Mouse (Mus musculus) c-Kit-positive CD71-positive TER-119-negative erythroid progenitor cells, embryonic 14.5 days (primary cell): ENCODE results near the gene Relb.

Experiments used
- DNase-seq: peaks from one replicate; pipeline ENCODE4 v3.0.0-alpha.2; 2013; ENCODE audit warnings: low read depth

Relb gene

DNA sequence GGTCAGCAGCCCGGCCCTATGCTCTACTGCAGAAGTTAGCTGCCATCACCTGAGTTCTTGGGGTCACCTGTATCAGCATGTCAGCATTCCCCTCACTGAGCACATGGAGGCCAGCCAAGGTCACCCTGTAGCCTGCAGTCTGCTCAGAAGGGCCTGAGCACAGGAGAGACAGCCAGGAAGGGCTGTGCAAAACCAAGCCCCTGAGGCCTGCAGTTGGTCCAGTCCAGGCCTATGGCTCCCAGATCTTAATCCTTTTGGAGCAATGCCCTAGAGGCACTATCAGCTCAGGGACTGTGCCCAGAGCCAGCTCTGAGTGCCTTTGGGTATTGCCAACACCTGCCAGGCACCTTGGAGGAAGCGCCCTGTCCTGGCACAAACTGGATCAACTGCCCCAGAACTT is 72.2 kb downstream of the Relb start:
- no peak for DNase-seq
